Mouse (Mus musculus): ENCODE measurements around the gene Jmy. TPM values are rescaled to one million over a fixed set of nuclear protein-coding genes. Genes with fewer than 3 reads are reported as not detected.
"Not testable (repeated sequence)": the region's sequence is repeated elsewhere in the genome, so short reads cannot be mapped to it uniquely, and the experiment has no call there.

The Jmy gene
- polyA plus RNA-seq, 1 experiment from 2014 or later, result 3.4 TPM

GRCm38 (mm10) chr13:93506920-93507319 lies 7.3 kb upstream of the Jmy start:
- WGBS, result 79% methylated on average over 5 of the region's 5 CpGs
- H3K4me3 ChIP-seq (ENCODE audit: low read length); H3K4me2 ChIP-seq (ENCODE audit: low read depth, low read length); H3K36me3 ChIP-seq (ENCODE audit: control insufficient read depth, insufficient read depth, low read length); ATAC-seq (ENCODE audit: low read depth); H3K27me3 ChIP-seq (ENCODE audit: control insufficient read depth, insufficient read depth, low read depth, low read length); H3K9ac ChIP-seq (ENCODE audit: low read length); H3K9me3 ChIP-seq (ENCODE audit: control insufficient read depth, low read length); H3K27ac ChIP-seq (ENCODE audit: low read length); H3K4me1 ChIP-seq (replicated peaks; ENCODE audit: control insufficient read depth, insufficient read depth, low read length): not testable (repeated sequence)

- 29% methylated on average over 4 of the region's 4 CpGs for WGBS
Observed at GRCm38 (mm10) chr13:93501724-93502123, 2.1 kb upstream of the Jmy start.

GRCm38 (mm10) chr13:93499973-93500633 lies 495 bp upstream of the Jmy start:
- H3K4me3 ChIP-seq (ENCODE audit: low read length), result peak overlapping the region; percentile 84
- 11% methylated on average over 12 of the region's 12 CpGs for WGBS

More at GRCm38 (mm10) chr13:93501724-93502123, 2.1 kb upstream of the Jmy start:
- Histone ChIP-seq H3K4me1 (replicated peaks; ENCODE audit: control insufficient read depth, insufficient read depth, low read length) (peaks cover 5% of the 10 kb centered on the region), H3K27me3 (ENCODE audit: control insufficient read depth, insufficient read depth, low read depth, low read length) (no peaks in the 10 kb centered on the region), H3K4me3 (ENCODE audit: low read length) (no peak overlapping the region), H3K9ac (ENCODE audit: low read length) (no peak overlapping the region), H3K36me3 (ENCODE audit: control insufficient read depth, insufficient read depth, low read length) (no peaks in the 10 kb centered on the region), H3K4me2 (ENCODE audit: low read depth, low read length) (no peak overlapping the region), H3K27ac (ENCODE audit: low read length) (no peak overlapping the region), H3K9me3 (ENCODE audit: control insufficient read depth, low read length) (no peaks in the 10 kb centered on the region)
- ATAC-seq (ENCODE audit: low read depth), result no peak

GRCm38 (mm10) chr13:93498211-93499166 lies 1.1 kb downstream of the Jmy start:
- Histone ChIP-seq H3K4me1 (replicated peaks; ENCODE audit: control insufficient read depth, insufficient read depth, low read length) (peaks cover 8% of the 10 kb centered on the region), H3K36me3 (ENCODE audit: control insufficient read depth, insufficient read depth, low read length) (no peaks in the 10 kb centered on the region), H3K4me2 (ENCODE audit: low read depth, low read length) (peak overlapping the region; percentile 73), H3K9me3 (ENCODE audit: control insufficient read depth, low read length) (no peaks in the 10 kb centered on the region), H3K27ac (ENCODE audit: low read length) (peak overlapping the region; percentile 95), H3K27me3 (ENCODE audit: control insufficient read depth, insufficient read depth, low read depth, low read length) (no peaks in the 10 kb centered on the region), H3K4me3 (ENCODE audit: low read length) (peak overlapping the region; percentile 84), H3K9ac (ENCODE audit: low read length) (peak overlapping the region; percentile 90)
- peak; percentile 58 for ATAC-seq (ENCODE audit: low read depth)
- under 1% methylated on average over 91 of the region's 94 CpGs for WGBS

More at GRCm38 (mm10) chr13:93499973-93500633, 495 bp upstream of the Jmy start:
- H3K27ac ChIP-seq (ENCODE audit: low read length), result peak overlapping the region; percentile 95
- peak; percentile 29 for ATAC-seq (ENCODE audit: low read depth)
- H3K36me3 ChIP-seq (ENCODE audit: control insufficient read depth, insufficient read depth, low read length), result no peaks in the 10 kb centered on the region
- peak overlapping the region; percentile 73 for H3K9ac ChIP-seq (ENCODE audit: low read length)
- H3K27me3 ChIP-seq (ENCODE audit: control insufficient read depth, insufficient read depth, low read depth, low read length), result no peaks in the 10 kb centered on the region
- no peaks in the 10 kb centered on the region for H3K9me3 ChIP-seq (ENCODE audit: control insufficient read depth, low read length)
- peaks cover 8% of the 10 kb centered on the region for H3K4me1 ChIP-seq (replicated peaks; ENCODE audit: control insufficient read depth, insufficient read depth, low read length)
- H3K4me2 ChIP-seq (ENCODE audit: low read depth, low read length), result peak overlapping the region; percentile 73

- peak overlapping the region; percentile 13 for H3K4me3 ChIP-seq (ENCODE audit: low read length)
- peaks cover 8% of the 10 kb centered on the region for H3K4me1 ChIP-seq (replicated peaks; ENCODE audit: control insufficient read depth, insufficient read depth, low read length)
- H3K9ac ChIP-seq (ENCODE audit: low read length), result no peak overlapping the region
- H3K27me3 ChIP-seq (ENCODE audit: control insufficient read depth, insufficient read depth, low read depth, low read length), result no peaks in the 10 kb centered on the region
- H3K4me2 ChIP-seq (ENCODE audit: low read depth, low read length), result peak overlapping the region; percentile 42
- H3K27ac ChIP-seq (ENCODE audit: low read length), result no peak overlapping the region
- H3K36me3 ChIP-seq (ENCODE audit: control insufficient read depth, insufficient read depth, low read length), result no peaks in the 10 kb centered on the region
- no peaks in the 10 kb centered on the region for H3K9me3 ChIP-seq (ENCODE audit: control insufficient read depth, low read length)
- 17% methylated on average over 1 of the region's 1 CpGs for WGBS
- no peak for ATAC-seq (ENCODE audit: low read depth)
Observed at GRCm38 (mm10) chr13:93496977-93497376, 2.6 kb downstream of the Jmy start.

GRCm38 (mm10) chr13:93488510-93488909 lies 11.1 kb downstream of the Jmy start:
- Histone ChIP-seq H3K36me3 (ENCODE audit: control insufficient read depth, insufficient read depth, low read length) (no peaks in the 10 kb centered on the region), H3K27me3 (ENCODE audit: control insufficient read depth, insufficient read depth, low read depth, low read length) (no peaks in the 10 kb centered on the region), H3K9me3 (ENCODE audit: control insufficient read depth, low read length) (no peaks in the 10 kb centered on the region), H3K9ac (ENCODE audit: low read length) (no peak overlapping the region), H3K4me2 (ENCODE audit: low read depth, low read length) (no peak overlapping the region), H3K27ac (ENCODE audit: low read length) (no peak overlapping the region), H3K4me3 (ENCODE audit: low read length) (no peak overlapping the region), H3K4me1 (replicated peaks; ENCODE audit: control insufficient read depth, insufficient read depth, low read length) (0 out of 2 replicates have a peak, but pooled peaks cover 2% of the 10 kb centered on the region)
- ATAC-seq (ENCODE audit: low read depth), result no peak
- WGBS, result 85% methylated on average over 2 of the region's 2 CpGs

- WGBS, result 83% methylated on average over 8 of the region's 8 CpGs
- ATAC-seq (ENCODE audit: low read depth), result no peak
- no peaks in the 10 kb centered on the region for H3K36me3 ChIP-seq (ENCODE audit: control insufficient read depth, insufficient read depth, low read length)
- no peak overlapping the region for H3K9ac ChIP-seq (ENCODE audit: low read length)
- H3K9me3 ChIP-seq (ENCODE audit: control insufficient read depth, low read length), result no peaks in the 10 kb centered on the region
- H3K4me3 ChIP-seq (ENCODE audit: low read length), result no peak overlapping the region
- 0 out of 2 replicates have a peak, but pooled peaks cover 2% of the 10 kb centered on the region for H3K4me1 ChIP-seq (replicated peaks; ENCODE audit: control insufficient read depth, insufficient read depth, low read length)
- H3K27ac ChIP-seq (ENCODE audit: low read length), result no peak overlapping the region
- H3K4me2 ChIP-seq (ENCODE audit: low read depth, low read length), result no peak overlapping the region
- no peaks in the 10 kb centered on the region for H3K27me3 ChIP-seq (ENCODE audit: control insufficient read depth, insufficient read depth, low read depth, low read length)
Observed at GRCm38 (mm10) chr13:93487734-93488133, 11.9 kb downstream of the Jmy start.

GRCm38 (mm10) chr13:93484276-93484675 lies 15.3 kb downstream of the Jmy start:
- Histone ChIP-seq H3K4me1 (replicated peaks; ENCODE audit: control insufficient read depth, insufficient read depth, low read length) (0 out of 2 replicates have a peak, but pooled peaks cover 2% of the 10 kb centered on the region), H3K4me2 (ENCODE audit: low read depth, low read length) (no peak overlapping the region), H3K27me3 (ENCODE audit: control insufficient read depth, insufficient read depth, low read depth, low read length) (no peaks in the 10 kb centered on the region), H3K9ac (ENCODE audit: low read length) (no peak overlapping the region), H3K9me3 (ENCODE audit: control insufficient read depth, low read length) (no peaks in the 10 kb centered on the region), H3K36me3 (ENCODE audit: control insufficient read depth, insufficient read depth, low read length) (peaks cover 6% of the 10 kb centered on the region), H3K4me3 (ENCODE audit: low read length) (no peak overlapping the region), H3K27ac (ENCODE audit: low read length) (no peak overlapping the region)
- no peak for ATAC-seq (ENCODE audit: low read depth)
- 93% methylated on average over 3 of the region's 3 CpGs for whole genome bisulfite sequencing

GRCm38 (mm10) chr13:93481110-93481509 lies 18.5 kb downstream of the Jmy start:
- H3K4me2 ChIP-seq (ENCODE audit: low read depth, low read length), result no peak overlapping the region
- H3K4me1 ChIP-seq (replicated peaks; ENCODE audit: control insufficient read depth, insufficient read depth, low read length), result no peaks in the 10 kb centered on the region
- no peaks in the 10 kb centered on the region for H3K9me3 ChIP-seq (ENCODE audit: control insufficient read depth, low read length)
- no peak overlapping the region for H3K9ac ChIP-seq (ENCODE audit: low read length)
- ATAC-seq (ENCODE audit: low read depth), result no peak
- no peak overlapping the region for H3K27ac ChIP-seq (ENCODE audit: low read length)
- H3K4me3 ChIP-seq (ENCODE audit: low read length), result no peak overlapping the region
- H3K27me3 ChIP-seq (ENCODE audit: control insufficient read depth, insufficient read depth, low read depth, low read length), result no peaks in the 10 kb centered on the region
- 84% methylated on average over 3 of the region's 3 CpGs for WGBS
- H3K36me3 ChIP-seq (ENCODE audit: control insufficient read depth, insufficient read depth, low read length), result peaks cover 6% of the 10 kb centered on the region

All from lung, embryonic 16.5 days (tissue).